Mouse (Mus musculus): ENCODE data around the gene Apbb1. TPM values are rescaled to one million over a fixed set of nuclear protein-coding genes. Genes with fewer than 3 reads are reported as not detected.
A peak's percentile ranks its signal among the peaks of the same experiment; 100 is the strongest.

Apbb1 gene
- total RNA-seq, 2 experiments from 2014 or later: 368 to 375 TPM

DNA sequence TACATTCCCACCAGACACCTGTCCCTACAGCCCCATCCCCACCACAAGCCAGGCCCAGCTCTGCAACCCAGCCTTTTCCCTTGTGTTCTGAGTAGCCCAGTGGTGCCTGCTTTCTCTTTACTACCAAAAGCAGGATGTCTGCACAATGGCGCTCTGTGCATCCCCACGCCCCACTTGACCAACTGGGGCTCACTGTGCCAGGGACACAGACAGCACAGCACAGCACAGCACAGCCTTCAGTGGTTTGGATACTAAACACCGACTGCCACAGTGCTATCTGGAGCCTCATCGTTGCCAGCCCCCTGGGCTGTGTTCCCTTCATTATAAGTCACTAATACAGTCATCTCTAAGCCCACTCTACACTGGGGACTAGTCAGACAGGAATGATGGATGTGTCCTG is 6.9 kb downstream of the Apbb1 start:
- no peak for DNase-seq (ENCODE audit: low spot score in 2 of 2)

DNA sequence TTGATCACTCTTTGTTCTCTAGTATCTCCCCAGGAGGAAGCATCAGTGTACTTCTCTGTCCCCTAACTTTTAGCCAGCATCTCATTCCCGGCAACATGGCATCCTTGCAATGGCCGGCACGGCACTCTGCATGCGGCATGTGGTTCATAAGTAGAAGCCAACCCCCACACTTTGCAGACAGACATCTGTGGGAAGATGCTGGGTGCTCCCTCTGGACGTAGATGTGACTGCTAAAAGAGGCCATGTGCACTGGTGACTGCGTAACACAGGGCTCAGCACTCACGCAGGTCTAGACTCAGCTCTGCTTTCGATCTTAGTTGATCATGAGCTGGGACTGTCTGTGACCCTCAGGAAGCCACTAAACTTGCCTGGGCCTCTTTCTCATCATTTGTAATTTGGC is 8.5 kb downstream of the Apbb1 start:
- DNase-seq (ENCODE audit: low spot score in 2 of 2): no peak

DNA sequence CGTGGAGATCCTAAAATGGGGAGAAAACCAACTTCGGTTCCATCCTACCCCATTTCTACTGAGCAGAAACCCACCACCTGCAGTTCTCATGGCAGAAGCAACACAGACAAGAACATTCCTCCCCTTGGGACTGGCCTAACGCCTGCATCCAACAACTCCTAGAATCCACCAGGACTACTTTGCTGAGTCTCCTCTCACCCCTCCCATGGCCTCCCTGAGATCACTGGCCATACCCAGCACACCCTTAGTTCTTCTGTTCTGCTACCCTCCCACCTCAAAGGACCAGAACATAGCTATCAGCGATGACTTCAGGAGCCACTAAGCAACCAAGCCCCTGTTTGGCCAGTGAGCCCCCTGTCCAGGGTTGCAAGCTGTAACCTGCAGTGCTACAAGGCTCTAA is 10.7 kb downstream of the Apbb1 start:
- no peak for DNase-seq (ENCODE audit: low spot score in 2 of 2)

DNA sequence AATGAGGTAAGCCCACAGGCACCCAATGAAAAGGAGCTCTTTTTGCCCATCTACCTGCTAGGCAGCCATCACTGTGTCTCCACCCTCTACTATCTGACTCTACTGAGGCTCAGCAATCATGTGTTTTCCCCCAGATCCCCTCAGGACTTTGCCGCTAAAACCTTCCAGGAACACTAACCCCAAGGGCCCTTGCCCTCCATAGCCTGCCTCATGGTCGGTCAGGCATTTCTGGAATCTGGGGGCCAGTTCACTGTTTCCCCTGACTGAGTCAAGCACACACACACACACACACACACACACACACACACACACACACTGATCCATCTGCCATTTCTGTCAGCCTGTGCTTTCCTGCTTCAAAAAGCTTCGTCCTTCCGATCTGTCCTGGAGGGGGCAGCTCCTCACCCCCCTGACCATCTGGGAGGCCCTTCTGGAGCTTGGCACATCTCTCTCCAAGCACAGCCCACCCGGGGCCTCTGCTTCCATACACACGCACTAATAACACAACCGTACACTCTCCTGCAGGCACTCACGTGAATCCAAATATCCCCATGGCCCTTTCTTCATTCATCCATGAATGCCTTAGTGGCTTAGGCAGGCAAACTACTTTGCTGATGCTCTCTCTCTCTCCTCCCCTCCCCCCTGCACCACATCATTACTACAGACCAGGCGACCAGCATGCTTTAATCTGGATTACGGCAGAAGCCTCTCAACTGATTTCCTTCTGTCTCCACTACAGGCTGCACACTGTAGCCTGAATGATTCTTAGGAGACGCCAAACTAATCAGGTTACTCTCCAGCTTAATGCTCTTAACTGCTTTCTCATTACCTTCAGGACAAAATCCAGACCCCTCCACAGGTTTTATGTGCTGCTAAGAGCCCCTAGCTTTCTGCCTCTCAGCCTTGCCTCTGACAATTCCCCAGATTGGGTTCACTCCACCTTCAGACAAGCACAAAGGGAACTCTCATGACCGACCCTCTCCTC is 11.6 kb downstream of the Apbb1 start:
- no peak for DNase-seq (ENCODE audit: low spot score in 2 of 2)

DNA sequence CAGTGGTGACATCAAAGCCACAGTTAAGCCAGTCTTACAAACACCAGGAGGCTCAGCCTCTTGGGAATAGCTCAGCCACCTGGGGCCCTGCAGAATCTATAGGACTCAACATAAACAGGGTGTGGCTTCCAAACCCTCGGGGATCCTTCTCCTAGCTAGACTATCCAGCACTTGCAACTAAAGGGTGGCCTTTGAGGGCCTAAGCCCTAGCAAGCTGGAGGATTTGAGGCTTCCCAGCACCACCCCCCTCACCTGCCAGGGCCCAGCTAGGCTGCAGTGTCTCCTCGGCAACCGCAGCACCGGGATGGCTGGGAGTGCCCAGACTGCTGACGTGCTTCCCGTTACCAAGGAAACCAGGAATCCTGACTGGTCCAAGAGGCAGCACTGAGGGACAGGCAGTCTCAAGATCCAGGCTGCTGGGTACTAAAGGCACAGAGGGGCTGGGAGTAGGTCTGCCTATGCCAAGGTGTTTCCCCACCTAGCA is 12.4 kb downstream of the Apbb1 start:
- peak; percentile 78 to 90 for DNase-seq (ENCODE audit: low spot score in 2 of 2)

DNA sequence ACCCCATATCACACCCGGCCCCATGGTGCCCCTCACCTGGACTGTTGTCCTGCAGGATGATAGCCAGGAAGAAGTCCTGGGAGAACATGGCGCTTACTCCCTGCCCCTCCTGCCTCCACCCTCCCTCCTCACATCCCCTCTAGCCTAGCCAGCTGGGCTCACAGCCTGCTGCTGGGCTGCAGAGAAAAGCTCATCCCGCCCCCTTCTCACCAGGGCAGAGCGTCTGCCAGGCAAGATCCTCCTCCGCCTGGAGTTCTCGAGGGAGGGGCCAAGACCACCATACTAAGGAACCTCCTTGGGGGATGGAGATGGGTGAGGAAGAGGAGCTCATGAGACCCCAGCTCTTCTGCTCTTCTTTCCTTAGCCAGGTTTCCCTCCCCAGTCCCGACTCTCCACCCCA is 12.9 kb downstream of the Apbb1 start:
- peak in 1 of 2 experiments; percentile 69 for DNase-seq (ENCODE audit: low spot score in 2 of 2)

DNA sequence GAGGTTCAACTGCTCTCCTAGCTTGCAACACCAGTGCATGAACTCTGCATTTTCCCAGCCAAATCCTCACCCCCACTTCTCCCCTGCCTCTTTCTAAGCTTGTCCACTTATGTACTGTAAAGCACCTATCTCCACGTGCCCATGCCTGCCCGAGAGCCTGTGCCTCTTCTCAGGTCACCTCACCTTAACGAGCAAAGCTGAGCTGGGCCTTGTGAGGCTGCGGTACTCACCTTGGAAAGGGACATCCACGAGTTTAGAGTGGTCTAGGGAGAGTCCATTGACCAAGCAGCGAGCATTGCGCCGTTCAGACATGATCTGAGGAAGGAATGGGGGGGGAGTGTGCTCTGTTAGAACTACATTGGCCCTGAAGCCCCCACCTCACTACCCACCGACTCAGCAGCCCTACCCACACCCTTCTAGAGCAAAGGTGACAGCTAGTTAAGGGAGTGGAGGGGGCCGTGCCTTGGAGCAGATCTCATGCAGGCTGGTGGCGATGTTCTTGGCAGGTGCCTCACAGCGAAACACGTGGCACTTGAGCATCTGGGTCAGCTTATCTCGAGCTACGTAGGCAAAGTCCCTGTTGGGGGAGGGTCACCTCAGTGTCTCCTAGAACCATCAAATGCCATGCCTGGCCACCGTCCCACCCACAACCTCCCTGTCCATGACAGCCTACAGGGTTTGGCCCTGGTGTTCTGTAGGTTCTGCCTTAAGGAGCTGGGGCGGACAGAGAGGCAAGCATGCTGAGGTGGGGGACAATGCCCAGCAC is 16.2 kb downstream of the Apbb1 start:
- no peak for DNase-seq (ENCODE audit: low spot score in 2 of 2)

DNA sequence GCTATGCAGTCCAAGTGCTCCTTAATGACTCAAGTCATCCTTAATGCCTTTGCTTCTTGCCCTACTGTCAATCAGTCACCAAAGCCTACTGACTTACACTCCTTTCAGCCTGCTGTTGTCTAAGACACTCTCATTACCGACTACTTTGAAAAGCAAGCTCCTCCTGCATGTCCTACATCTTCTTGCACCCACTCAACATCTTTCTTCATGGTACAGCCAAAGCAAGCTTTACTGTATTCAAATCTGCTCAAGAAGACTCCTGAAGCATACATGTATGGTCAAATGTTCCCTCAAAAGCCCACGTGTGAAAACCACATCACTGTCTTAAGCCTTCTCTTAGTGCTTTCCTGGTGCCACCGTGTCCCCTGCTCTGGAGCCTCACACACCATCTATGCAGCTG is 18.1 kb downstream of the Apbb1 start:
- DNase-seq (ENCODE audit: low spot score in 2 of 2): no peak

DNA sequence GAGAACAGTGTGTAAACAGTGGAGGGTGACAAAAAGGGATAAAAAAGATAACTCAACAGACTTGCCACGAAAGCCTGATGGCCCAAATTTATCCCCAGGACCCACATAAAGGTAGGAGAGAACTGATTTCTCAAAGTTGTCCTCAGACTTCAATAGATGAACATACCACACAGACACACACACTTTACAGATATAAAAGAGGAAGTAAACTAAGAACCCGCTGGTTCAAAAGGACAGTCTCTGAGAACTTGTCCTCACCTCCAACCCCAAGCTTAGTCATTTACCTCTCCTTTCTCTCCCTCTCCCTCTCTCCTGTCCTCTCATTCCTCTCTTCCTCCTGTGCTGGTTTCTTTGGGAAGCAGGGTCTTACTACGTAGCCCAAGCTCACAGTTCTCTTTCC is 19.1 kb downstream of the Apbb1 start:
- DNase-seq (ENCODE audit: low spot score in 2 of 2): no peak

DNA sequence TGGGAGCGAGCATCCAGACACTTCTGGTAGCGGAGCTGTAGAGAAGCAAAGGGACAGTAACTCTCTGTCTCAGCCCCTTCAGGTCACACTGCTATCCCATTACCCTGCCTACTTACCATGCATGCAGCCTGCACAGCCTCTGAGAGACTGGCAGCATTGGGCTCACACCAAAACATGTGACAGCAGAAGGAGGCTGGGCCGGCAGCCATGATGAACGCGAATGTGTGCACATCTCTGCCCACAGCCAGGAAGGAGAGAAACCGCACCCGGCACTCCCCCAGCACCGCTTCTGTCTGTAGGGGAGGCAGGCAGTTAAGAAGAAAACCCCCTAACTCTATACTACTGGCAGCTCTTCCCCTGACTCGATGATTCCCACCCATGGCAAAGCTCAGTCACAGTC is 22.4 kb downstream of the Apbb1 start:
- DNase-seq (ENCODE audit: low spot score in 2 of 2): no peak

DNA sequence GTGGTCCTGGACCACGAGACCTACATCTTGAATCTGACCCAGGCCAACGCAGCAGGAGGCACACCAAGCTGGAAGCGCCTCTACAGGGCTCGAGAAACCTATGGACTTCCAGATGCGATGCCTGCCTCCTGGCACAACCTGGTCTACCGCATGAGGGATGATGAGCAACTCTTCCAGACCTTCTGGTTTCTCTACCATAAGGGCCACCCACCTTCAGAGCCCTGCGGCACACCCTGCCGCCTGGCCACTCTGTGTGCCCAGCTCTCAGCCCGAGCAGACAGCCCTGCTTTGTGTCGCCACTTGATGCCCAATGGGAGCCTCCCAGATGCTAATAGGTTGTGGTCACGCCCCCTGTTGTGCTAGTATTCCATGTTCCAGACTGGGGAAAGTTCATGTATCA is 23.8 kb downstream of the Apbb1 start:
- DNase-seq (ENCODE audit: low spot score in 2 of 2): no peak

DNA sequence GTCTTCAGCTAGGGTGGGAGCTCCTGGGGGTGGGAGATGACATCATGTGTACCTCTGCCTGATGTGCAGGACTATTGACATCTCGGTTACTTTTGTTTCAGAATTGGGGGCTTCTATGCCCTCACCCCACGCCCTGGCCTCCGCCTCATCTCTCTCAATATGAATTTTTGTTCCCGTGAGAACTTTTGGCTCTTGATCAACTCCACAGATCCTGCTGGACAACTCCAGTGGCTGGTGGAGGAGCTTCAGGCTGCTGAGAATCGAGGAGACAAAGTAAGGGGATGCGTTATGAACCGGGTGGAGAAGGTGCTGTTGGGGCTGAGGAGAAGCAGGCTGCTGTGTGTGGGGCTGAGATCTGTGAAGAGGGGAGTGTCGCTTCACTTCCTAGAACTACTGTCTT is 25.0 kb downstream of the Apbb1 start:
- no peak for DNase-seq (ENCODE audit: low spot score in 2 of 2)

DNA sequence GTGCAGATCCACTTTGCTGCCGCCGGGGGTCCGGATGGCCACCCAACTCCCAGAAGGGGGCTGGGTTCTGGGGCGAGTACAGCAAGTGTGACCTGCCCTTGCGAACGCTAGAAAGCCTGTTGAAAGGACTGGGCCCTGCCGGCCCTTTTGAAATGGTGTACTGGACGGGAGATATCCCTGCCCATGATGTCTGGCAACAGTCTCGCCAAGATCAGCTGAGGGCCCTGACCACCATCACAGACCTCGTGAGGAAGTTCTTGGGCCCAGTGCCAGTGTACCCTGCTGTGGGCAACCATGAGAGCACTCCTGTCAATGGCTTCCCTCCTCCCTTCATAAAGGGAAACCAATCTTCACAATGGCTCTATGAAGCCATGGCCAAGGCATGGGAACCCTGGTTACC is 25.9 kb downstream of the Apbb1 start:
- DNase-seq (ENCODE audit: low spot score in 2 of 2): no peak

DNA sequence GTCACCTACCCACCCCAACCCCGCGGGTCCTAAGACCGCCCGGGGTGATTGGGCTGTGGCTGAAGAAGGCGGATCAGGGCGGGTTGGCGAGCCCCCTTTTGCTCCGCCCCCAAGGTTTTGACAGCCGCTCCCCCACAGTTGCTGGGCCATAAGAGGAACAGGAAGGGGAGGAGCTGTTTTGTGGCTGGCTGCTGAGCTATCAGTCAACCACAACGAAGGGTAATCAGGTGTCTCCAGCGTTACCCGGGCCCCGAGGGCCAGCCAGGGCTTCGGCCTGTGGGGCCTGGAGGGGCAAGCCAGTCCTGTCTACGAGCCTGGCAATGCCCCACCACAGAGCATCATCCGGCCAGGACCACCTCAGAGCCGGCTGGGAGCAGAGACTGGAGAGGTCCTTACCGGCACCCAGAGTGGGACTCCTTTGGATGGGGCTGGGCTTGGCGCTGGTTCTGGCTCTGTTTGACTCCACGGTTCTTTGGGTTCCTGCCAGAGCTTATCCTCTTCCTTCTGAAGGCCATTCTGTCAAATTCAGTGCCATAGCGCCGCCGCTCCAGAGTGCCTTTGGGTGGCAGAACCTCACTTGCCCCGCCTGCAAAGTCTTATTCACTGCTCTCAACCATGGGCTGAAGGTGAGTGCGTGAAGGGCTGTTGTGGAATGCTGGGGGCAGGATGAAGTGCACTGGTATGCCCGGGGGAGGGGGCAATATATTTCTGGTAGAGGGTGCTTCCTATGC is 27.1 kb downstream of the Apbb1 start, which contains the start of gene Smpd1:
Smpd1 (plus strand) TSS at position 149 of the 731 bp plus-strand sequence.
- peak; percentile 90 to 94 for DNase-seq (ENCODE audit: low spot score in 2 of 2)

DNA sequence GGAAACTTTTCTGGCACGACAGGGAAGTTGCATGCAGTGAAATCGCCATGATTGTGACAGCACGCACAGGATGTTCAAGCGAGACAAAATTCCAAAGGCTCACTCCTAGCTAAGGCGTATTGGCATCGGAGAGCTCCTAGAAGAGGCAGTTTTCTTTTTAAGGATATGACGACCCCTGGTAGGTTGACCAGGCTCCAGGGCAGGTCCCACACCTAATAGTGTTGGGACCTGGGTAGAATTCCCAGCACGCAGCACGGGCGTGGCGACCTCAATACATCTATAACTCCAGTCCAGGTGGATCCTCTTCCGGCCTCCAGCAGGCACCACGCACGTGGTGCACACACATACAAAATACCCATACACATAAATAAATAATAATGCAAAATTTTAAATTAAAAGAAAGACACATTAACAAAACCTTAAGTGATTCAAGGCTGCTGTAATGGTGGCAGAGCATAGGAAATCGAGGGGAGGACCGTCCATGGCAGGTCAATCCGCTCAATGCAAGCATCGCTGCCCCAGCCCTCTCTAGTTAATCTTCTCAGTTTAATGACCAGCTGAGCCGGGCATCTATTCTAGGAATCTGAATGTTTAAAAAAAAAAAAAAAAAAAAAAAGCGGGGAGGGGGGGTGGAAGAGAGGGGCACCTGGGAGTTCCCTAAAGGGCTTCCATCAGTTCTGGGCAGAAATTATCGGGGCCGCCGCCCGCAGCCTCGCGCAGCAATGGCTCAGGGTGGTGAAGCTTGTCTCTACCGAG is 27.8 kb downstream of the Apbb1 start:
- peak in 1 of 2 experiments; percentile 13 for DNase-seq (ENCODE audit: low spot score in 2 of 2)

DNA sequence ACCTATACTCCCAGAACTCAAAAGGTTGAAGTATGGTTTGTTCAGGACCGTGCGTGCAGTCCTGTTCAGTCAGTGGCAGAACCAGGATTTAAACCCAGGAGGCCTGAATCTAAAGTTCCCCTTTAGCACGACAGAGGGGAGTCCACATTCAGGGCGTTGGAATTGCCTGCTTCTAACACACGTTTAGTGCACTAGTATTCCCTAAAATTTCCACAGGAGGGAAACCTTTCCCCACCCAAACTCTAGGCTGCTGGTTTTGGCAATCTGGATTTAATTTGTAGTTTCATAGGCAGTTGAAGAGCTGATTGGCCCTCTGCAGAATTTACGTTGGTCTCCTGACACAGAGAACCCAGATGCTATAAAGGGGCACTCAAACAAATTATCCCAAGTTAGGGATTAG is 32.4 kb downstream of the Apbb1 start:
- DNase-seq (ENCODE audit: low spot score in 2 of 2): peak; percentile 50 to 76

DNA sequence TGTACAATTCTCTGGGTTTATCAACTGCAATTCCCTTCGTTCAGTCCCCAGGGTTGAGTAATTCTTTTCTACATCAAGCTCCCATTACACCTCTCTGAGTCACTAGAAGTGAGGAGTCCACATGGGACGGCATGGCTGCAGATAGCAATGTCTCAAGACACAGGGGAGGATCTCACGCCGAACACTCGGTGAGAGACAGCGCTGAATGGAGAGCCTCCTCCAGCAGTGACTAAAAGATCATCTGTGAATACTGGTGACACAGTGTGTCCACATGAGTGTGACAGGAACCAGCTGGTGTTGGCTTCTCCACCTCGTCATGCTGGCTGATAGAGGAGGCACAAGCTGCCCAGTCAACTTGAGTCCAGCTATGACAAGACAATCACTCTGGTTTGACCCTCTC is 33.5 kb downstream of the Apbb1 start:
- no peak for DNase-seq (ENCODE audit: low spot score in 2 of 2)

DNA sequence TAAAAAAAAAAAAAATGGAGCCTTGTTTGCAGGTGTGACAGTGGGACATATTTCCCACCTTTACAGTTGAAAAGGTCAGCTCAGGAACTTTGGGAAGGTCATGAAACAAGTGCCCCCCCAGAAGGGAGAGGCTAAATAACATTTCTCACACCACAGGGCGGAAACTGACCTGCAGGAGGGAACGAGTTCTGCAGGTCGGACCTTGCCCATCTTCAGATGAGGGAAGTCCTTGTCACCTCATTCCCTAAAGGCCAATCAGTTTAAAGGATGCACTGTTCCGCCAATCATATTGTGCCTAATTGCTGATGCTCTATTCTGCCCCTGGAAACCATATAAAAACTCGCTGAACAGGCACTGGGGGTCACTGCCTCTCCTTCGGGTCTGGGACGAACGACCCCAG is 35.5 kb downstream of the Apbb1 start:
- DNase-seq (ENCODE audit: low spot score in 2 of 2): no peak

DNA sequence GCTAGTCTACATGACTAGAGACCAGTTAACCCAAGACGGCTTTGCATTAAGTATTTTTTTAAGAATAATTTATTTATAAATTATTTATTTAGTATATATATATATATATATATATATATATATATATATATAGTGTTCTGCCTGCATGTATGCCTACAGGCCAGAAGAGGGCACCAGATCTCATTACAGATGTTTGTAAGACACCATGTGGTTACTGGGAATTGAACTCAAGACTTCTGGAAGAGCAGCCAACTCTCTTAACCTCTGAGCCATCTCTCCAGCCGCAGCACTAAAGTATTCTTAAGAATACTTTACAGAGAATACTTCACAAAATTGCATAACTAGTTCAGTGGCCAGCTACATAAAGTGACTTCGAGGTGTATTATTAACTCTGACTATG is 47.3 kb downstream of the Apbb1 start:
- DNase-seq (ENCODE audit: low spot score in 2 of 2): no peak

DNA sequence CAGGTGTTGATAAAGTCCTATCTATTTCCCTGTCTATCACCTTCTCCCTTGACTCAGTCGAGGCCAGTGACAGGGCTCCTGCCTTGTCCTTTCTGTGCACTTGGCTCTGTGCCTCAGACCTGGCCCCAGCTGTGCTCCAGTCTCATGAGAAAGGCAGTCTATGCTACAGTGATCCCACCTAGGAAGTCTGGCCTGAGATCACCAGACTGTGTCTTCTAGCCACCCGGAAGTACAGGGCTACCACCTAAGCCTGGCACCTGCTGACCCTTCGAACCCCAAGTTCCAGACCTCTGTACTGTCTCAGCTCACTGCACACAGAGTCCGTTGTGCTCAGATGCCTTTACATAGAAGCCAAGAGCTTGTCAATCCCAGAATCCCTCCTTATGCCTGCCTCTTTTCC is 53.4 kb downstream of the Apbb1 start:
- no peak for DNase-seq (ENCODE audit: low spot score in 2 of 2)

All from layer of hippocampus, postnatal 14 days (tissue).